Mouse (Mus musculus): ENCODE results near the gene Gm49366.

- no peak for TF ChIP-seq CTCF (IDR thresholded peaks at IDR 0.05; ENCODE audit: borderline replicate concordance, insufficient read depth, low read depth, low read length)
- no peak for TF ChIP-seq POLR2A (IDR thresholded peaks at IDR 0.05; ENCODE audit: borderline replicate concordance, insufficient read depth, low read length)
Observed at GRCm38 (mm10) chr12:84023052-84023745, 15.5 kb upstream of the Gm49366 start.
